Mouse (Mus musculus) embryonic fibroblast, embryonic 13.5 days (primary cell): ENCODE measurements around the gene Il1rap.

ENCODE experiments used
- CTCF ChIP-seq: IDR thresholded peaks from 2 replicates; pipeline ENCODE4 v1.5.1; 2011; ENCODE audit warnings: mild to moderate bottlenecking, control low read depth, low read length, moderate library complexity, borderline replicate concordance; ENCODE audit not compliant: insufficient read depth
- POLR2A ChIP-seq: IDR thresholded peaks from 2 replicates; pipeline ENCODE4 v1.6.1; 2011; ENCODE audit warnings: low read depth, mild to moderate bottlenecking, control low read depth, low read length, moderate library complexity

- TF ChIP-seq CTCF, result no peak
- TF ChIP-seq POLR2A, result no peak
These were observed 149.4 kb downstream of the Il1rap start for GRCm38 (mm10) chr16:26730941-26731340.
